Mouse (Mus musculus): Measurements from ENCODE around the gene Eefsec. TPM values are rescaled to one million over a fixed set of nuclear protein-coding genes. Genes with fewer than 3 reads are reported as not detected.
A peak's percentile ranks its signal among the peaks of the same experiment; 100 is the strongest.

The Eefsec gene
- total RNA-seq, 2 experiments from 2014 or later: 22.3 to 24.7 TPM

- intact Hi-C loops (cut with DNase I): no loop called here
- DNase-seq (ENCODE audit: low spot score in 2 of 2): peak in 1 of 2 experiments; percentile 55
Observed at GRCm38 (mm10) chr6:88277242-88277641, 169.1 kb downstream of the Eefsec start.

GRCm38 (mm10) chr6:88276221-88276620 lies 170.1 kb downstream of the Eefsec start:
- intact Hi-C loops (cut with DNase I): no loop called here
- peak; percentile 38 to 82 for DNase-seq (ENCODE audit: low spot score in 2 of 2)

DNA sequence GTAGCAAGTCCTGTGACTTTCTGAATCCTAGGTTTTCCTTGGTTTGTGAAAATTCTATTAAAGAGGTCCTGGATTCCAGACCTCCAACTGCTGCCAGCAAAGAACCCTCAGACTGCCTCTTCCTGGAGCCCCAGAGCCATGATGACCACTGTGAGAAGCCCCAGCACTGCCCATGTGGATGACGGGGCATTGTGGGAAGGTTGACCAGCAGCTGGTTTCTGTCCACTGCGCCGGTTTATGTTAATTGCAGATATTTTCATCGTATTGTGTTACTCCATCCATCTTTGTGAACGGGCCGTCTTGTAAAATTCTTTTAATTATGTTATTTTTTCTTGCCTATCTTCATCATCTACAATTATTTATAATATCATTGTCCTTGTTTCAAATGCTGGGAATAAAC lies 171.7 kb downstream of the Eefsec start:
- no peak for DNase-seq (ENCODE audit: low spot score in 2 of 2)
- intact Hi-C loops (cut with DNase I): no loop called here

GRCm38 (mm10) chr6:88267970-88268369 lies 178.4 kb downstream of the Eefsec start:
- intact Hi-C loops (cut with DNase I): no loop called here
- DNase-seq (ENCODE audit: low spot score in 2 of 2): no peak

DNA sequence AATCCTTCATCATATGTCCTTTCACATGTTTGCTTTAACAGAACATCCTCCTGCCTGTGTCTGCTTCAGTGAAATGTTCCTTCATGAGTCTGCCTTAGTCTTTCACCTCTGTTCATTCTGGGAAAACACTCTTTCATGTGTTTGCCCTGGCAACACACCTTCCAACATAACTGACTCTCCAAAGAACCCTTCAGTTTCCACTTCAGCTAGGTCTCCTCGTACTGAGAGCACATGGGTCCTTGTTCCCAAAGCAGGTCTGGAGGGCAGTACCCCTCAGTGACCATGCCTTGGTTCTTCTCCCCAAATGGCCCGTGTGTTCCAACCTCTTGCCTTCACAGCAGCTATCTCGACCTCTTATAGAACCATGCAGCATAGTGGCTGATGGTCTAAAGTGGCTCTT lies 179.3 kb downstream of the Eefsec start:
- no peak for DNase-seq (ENCODE audit: low spot score in 2 of 2)
- intact Hi-C loops (cut with DNase I): no loop called here

- intact Hi-C loops (cut with DNase I): no loop called here
- DNase-seq (ENCODE audit: low spot score in 2 of 2): no peak
Observed at GRCm38 (mm10) chr6:88266055-88266454, 180.3 kb downstream of the Eefsec start.

- intact Hi-C loops (cut with DNase I): no loop called here
- DNase-seq (ENCODE audit: low spot score in 2 of 2): no peak
Observed at GRCm38 (mm10) chr6:88265355-88265754, 181.0 kb downstream of the Eefsec start.

DNA sequence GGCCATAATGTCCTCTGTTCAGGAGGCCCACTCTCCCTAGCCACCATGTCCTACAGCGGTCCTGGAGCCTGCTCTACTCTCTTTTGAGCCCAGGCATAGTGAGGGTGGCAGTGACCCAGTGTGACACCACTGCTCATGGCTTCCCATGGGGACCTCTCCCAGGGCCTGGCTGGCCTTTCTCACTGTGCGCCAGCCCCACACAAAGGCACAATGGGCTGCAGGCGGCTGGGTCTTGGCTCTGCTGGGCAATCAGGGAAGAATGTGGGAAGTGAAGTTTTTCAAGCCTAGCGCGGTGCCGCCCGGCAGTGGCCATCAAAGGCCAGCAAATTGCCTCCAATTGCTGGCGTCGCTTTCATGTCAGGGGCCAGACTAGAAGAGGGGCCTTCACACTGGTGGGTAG lies 184.2 kb downstream of the Eefsec start:
- intact Hi-C loops (cut with DNase I): no loop called here
- peak in 1 of 2 experiments; percentile 33 for DNase-seq (ENCODE audit: low spot score in 2 of 2)

DNA sequence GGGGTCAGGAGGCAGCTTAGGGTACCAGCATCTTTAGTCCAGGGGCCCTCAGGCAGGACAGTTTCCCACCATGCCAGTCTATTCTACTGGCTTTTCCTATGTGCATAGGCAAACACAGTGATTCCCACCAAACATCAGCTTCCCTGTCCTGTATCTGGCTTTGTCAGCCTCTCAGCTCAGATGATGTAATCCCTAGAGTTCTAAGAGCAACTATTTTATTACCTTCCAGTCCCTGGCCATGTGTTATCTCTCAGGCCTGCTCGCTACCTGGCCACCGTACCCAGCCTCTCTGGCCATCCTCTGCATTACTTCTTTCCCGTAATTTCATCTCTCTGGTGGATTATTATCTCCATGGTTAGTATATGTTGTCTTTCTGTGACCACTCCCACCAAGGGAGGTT lies 185.7 kb downstream of the Eefsec start:
- DNase-seq (ENCODE audit: low spot score in 2 of 2): no peak
- intact Hi-C loops (cut with DNase I): no loop called here

DNA sequence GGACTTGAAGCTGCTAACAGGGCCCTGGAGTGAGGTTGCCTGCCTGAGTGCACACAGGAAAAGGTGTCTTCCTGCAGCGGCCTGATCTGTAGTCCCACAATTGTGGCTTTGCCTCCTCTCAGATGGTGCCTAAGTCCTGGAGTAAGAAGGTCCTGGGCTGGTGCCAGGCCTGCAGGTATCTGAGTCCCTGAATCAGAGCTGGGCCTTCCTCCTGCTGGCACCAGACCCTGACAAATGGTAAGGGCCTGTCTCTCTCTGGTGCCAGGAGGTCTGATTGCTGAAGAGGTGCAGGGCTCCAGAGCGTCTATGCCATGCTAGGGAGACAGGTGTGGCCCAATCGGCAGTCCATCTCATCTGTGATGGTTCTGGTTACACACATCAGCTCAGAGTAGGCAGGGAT lies 186.7 kb downstream of the Eefsec start:
- intact Hi-C loops (cut with DNase I): no loop called here

GRCm38 (mm10) chr6:88255435-88255834 lies 190.9 kb downstream of the Eefsec start:
- DNase-seq (ENCODE audit: low spot score in 2 of 2): no peak
- intact Hi-C loops (cut with DNase I): no loop called here

More for the DNA sequence above, 186.7 kb downstream of the Eefsec start:
- DNase-seq (ENCODE audit: low spot score in 2 of 2): no peak

DNA sequence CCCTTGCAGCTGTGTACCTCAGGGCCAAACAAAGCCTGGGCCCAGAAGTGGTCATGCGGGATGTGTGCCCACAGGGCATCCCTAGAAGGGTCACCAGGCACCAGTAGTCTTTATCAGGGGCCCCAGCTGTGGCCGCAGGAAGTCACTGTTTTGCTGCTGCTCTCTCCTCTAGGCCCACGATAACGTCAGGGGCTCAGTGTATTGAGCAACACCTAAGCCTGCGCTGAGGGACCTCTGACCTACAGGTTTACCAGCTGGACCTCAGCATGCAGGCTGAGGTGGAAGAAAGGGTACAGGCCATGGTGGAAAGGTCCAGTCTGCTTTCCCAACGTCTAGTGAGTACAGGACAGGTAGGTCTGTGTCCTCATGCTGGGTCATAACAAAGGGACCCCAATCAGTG lies 192.3 kb downstream of the Eefsec start:
- no peak for DNase-seq (ENCODE audit: low spot score in 2 of 2)
- intact Hi-C loops (cut with DNase I): no loop called here

GRCm38 (mm10) chr6:88251798-88252478 lies 194.4 kb downstream of the Eefsec start:
- no peak for DNase-seq (ENCODE audit: low spot score in 2 of 2)
- intact Hi-C loops (cut with DNase I): no loop called here

GRCm38 (mm10) chr6:88251396-88251795 lies 194.9 kb downstream of the Eefsec start:
- DNase-seq (ENCODE audit: low spot score in 2 of 2): no peak
- intact Hi-C loops (cut with DNase I): no loop called here

DNA sequence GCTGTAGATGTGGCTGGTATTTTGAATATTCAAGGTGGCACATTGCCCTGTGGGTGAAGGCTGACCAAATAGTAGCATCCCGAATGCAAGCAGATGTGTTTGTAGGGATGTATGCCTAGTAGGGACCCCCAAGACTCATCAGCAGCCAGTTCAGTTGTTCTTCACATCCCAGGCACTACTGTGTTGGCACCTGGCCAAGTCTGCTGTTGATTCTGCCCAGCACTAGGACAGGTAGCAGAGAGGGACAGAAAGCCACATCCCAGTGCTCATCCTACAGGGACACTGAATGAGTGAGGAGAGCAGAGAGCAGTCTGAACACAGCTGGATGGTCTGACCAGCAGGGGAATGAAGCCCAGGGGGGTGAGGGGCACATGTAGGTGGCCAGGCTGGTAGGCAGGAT lies 197.1 kb downstream of the Eefsec start:
- intact Hi-C loops (cut with DNase I): loop anchor here (10.0 kb wide), 1 partner anchor 124 kb away; no protein-coding TSS in a partner anchor
- no peak for DNase-seq (ENCODE audit: low spot score in 2 of 2)

GRCm38 (mm10) chr6:88242604-88243003 lies 203.7 kb downstream of the Eefsec start:
- peak; percentile 8 to 24 for DNase-seq (ENCODE audit: low spot score in 2 of 2)
- intact Hi-C loops (cut with DNase I): loop anchor here (10.0 kb wide), 1 partner anchor 118 kb away; no protein-coding TSS in a partner anchor

DNA sequence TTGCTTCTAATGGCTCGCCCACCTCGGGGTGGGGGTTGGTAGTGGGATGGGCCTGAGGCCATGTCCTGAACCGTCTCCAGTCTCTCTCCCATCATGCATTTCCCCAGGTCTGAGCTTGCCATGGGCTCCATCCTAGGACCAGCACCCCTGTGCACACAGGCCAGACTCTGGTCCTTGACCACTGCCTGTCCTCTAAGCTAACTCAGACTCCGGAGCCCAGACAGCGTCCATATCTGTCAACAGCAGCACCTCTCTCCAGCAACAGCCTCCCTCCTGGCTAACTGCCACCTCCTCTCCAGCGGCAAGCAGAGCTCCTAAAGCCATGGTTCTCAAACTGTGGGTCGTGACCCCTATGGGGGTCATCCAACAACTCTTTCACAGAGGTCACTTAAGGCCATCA lies 209.8 kb downstream of the Eefsec start:
- intact Hi-C loops (cut with DNase I): no loop called here
- DNase-seq (ENCODE audit: low spot score in 2 of 2): no peak

DNA sequence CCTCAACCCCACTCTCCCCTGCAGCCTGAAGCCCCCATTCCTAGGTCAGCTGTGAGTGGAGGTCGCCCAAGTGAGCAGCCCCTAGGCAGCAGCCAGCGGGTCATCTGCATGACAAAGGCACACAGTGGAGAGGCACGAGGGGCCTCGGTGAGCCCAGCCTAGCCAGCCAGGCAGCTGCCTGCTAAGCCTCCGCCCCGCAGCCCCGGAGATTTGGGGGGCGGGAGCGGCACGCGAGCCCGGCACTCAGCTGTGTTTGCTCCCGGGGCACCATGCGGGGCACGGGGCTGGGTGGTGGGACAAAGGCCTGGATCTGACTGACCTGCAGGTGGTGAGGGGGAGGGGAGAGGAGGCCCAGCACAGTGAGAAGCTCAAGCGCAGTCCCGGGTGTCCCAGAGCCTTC lies 210.4 kb downstream of the Eefsec start:
- intact Hi-C loops (cut with DNase I): no loop called here
- no peak for DNase-seq (ENCODE audit: low spot score in 2 of 2)

DNA sequence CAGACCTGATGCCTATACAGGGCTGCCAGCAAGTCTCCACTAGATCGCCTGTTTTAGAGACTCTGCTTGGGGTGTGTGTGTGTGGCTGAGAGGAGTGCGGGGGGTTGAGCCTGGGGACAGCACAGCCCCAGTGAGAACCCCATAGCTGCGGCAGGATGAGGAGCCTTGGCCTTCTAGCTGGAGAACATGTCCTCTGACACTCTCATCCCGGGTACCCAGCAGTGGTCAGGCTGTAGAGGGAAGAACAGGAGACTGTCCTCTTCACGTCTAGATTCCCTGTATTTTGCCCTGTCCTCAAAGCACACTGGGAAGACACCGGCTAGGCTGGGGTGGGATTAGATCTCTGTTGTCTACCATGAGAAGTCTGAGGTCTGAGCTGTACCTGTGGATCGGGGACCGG lies 210.9 kb downstream of the Eefsec start:
- DNase-seq (ENCODE audit: low spot score in 2 of 2): no peak
- intact Hi-C loops (cut with DNase I): no loop called here

- no peak for DNase-seq (ENCODE audit: low spot score in 2 of 2)
- intact Hi-C loops (cut with DNase I): no loop called here
Observed at GRCm38 (mm10) chr6:88233996-88234395, 212.3 kb downstream of the Eefsec start.

GRCm38 (mm10) chr6:88232221-88232620 lies 214.1 kb downstream of the Eefsec start:
- intact Hi-C loops (cut with DNase I): no loop called here
- DNase-seq (ENCODE audit: low spot score in 2 of 2): no peak

DNA sequence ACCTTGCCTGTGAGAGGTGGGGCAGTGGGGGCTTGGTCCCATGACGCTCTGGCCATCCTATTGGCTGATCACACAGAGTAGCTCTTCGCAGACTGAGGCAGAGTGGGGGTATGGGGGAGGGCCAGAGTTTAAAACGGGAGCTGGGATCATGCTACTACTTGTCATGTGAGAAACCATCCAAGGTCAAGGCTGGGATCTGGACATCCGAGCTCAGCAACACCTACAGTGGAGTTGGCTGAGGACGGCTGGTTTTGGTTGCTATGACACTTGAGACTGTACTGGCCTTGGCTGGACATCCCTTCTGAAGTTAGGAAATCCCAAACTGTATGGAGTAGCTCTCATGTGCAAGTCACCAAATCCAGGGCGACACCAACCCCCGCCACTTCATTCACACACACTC lies 214.5 kb downstream of the Eefsec start:
- intact Hi-C loops (cut with DNase I): no loop called here
- no peak for DNase-seq (ENCODE audit: low spot score in 2 of 2)

Measured in left cerebral cortex, postnatal 25 days (tissue).